Mouse (Mus musculus) ES-E14 (cell line): ENCODE measurements around the gene Bst1. TPM values are rescaled to one million over a fixed set of nuclear protein-coding genes. Genes with fewer than 3 reads are reported as not detected.

Experiments used
- DNase-seq: peaks from one replicate; pipeline ENCODE4 v3.0.0-alpha.2; 2013; ENCODE audit warnings: low read depth, low spot score
- H3K27ac ChIP-seq: 2 replicates; pipeline ENCODE4 v1.5.1; 2012; ENCODE audit warnings: low read depth, mild to moderate bottlenecking, low read length, moderate library complexity, mixed read lengths; ENCODE audit not compliant: poor library complexity, insufficient read depth, severe bottlenecking
- H3K36me3 ChIP-seq: 2 replicates; pipeline ENCODE4 v1.6.1; 2012; ENCODE audit warnings: mild to moderate bottlenecking, low read length, moderate library complexity, mixed read lengths; ENCODE audit not compliant: control insufficient read depth, poor library complexity, insufficient read depth, severe bottlenecking
- H3K4me1 ChIP-seq, 2 experiments: fragments of 150-350 bp in 1 of 2; sonication (generic) in 1 of 2; 2 replicates each; pipeline ENCODE4 v1.6.1; 2012; ENCODE audit warnings: low read length in 2 of 2, mild to moderate bottlenecking in 1 of 2, mixed read lengths in 1 of 2; ENCODE audit not compliant: control insufficient read depth in 2 of 2, insufficient read depth in 2 of 2, poor library complexity in 1 of 2
- H3K4me3 ChIP-seq, 2 experiments: fragments of 150-350 bp in 1 of 2; sonication (generic) in 1 of 2; 2 replicates each; pipeline ENCODE4 v1.5.1; 2012; ENCODE audit warnings: low read length in 2 of 2, low read depth in 1 of 2, mild to moderate bottlenecking in 1 of 2, mixed read lengths in 1 of 2; ENCODE audit not compliant: insufficient read depth in 1 of 2, poor library complexity in 1 of 2, severe bottlenecking in 1 of 2
- H3K9ac ChIP-seq: 2 replicates; pipeline ENCODE4 v1.6.1; 2012; ENCODE audit warnings: low read depth, mild to moderate bottlenecking, low read length, mixed read lengths; ENCODE audit not compliant: poor library complexity, insufficient read depth, severe bottlenecking
- H3K9me3 ChIP-seq: fragments of 150-350 bp; sonication (generic); 2 replicates; pipeline ENCODE4 v1.6.1; 2012; ENCODE audit warnings: low read depth, mild to moderate bottlenecking, low read length; ENCODE audit not compliant: control insufficient read depth, insufficient read depth
- CHD2 ChIP-seq: IDR thresholded peaks from 2 replicates; pipeline ENCODE4 v1.6.1; 2014; ENCODE audit warnings: mild to moderate bottlenecking, low read depth, low read length, inconsistent platforms
- HCFC1 ChIP-seq: IDR thresholded peaks from 2 replicates; pipeline ENCODE4 v1.6.1; 2012; ENCODE audit warnings: low read length, inconsistent platforms, borderline replicate concordance; ENCODE audit not compliant: insufficient read depth
- MAFK ChIP-seq: IDR thresholded peaks from 2 replicates; pipeline ENCODE4 v1.6.1; 2014; ENCODE audit warnings: mild to moderate bottlenecking, low read depth, low read length, inconsistent platforms; ENCODE audit not compliant: insufficient read depth
- ZC3H11A ChIP-seq: IDR thresholded peaks from 2 replicates; pipeline ENCODE4 v1.6.1; 2012; ENCODE audit warnings: low read depth, mild to moderate bottlenecking, inconsistent platforms, low read length, borderline replicate concordance
- ZNF384 ChIP-seq: IDR thresholded peaks from 2 replicates; pipeline ENCODE4 v1.6.1; 2012; ENCODE audit warnings: low read depth, low read length, inconsistent platforms
- in situ Hi-C, 2 experiments: fragments of 600-800 bp; cut with MboI; formaldehyde crosslinking; loops; one replicate each; pipeline ENCODE4 v1.15.1; 2025; ENCODE audit warnings: low sequenced_read_pairs in 2 of 2, inconsistent platforms in 1 of 2; ENCODE audit not compliant: unreplicated experiment in 2 of 2
- total RNA-seq: library from RNA; depleted of rRNA; stranded (reverse); fragments of 300-350 nt; gene quantifications from 2 replicates; pipeline ENCODE4 v1.2.3, GENCODE M21; 2012

The Bst1 gene
- total RNA-seq, 1 experiment: 1.1 TPM

DNA sequence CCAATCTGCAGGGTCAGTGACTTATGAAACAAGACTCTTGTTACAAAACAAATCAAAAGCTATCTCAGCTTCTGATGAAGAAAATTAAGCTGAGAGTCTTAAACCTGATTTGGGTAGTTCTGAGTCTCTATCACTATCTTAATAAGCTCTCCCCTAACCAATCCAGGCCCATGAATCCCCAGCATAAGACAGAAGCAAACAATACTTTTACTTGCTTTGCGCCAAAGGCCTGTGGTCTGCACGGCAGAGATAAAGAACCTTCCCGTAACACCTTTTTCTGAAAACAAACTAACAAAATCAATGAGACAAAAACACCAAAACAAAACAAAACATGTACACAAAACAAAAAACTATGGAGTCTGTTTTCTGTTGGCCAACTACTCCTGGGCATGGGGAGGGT lies 40.1 kb upstream of the Bst1 start:
- H3K9ac ChIP-seq: no peak overlapping the region
- no peak overlapping the region for H3K27ac ChIP-seq
- no peaks in the 10 kb centered on the region for H3K9me3 ChIP-seq
- H3K4me3 ChIP-seq: no peak overlapping the region
- TF ChIP-seq MAFK (no peak), ZNF384 (no peak), CHD2 (no peak), HCFC1 (no peak), ZC3H11A (no peak)
- H3K4me1 ChIP-seq: peaks cover 2 to 6% of the 10 kb centered on the region in 2 experiments; a peak in 2 of 4 replicates
- DNase-seq: no peak
- H3K36me3 ChIP-seq: no peaks in the 10 kb centered on the region
- in situ Hi-C loops: no loop called here

DNA sequence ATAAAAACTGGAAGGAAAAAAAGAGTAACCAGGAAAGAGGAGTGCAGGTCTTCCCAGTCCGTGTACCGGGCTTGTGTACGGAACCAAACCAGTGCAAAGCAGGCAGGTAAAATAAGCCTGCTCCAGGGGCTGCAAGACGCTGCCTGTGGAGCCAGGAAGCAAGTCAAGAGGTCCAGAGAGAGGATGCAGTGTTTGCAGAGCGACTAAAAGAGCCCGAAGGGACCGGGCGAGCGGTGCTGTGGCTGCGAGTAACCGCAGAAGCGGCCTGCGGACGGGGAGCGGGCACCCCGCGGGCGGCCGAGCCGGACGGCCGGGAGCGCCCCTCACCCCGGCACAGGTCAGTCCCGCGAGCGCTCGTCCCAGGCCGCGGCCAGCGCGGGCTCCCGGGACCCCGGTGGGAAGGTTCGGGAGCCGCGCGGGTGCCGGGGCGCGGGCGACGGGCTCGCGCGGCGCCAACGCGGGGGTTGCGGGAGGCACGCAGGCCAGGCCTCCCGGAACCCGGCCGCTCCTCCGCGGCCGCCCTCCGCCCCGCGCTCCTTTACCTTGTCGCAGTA lies 37.2 kb upstream of the Bst1 start:
- Histone ChIP-seq H3K4me1 (peaks cover 2 to 6% of the 10 kb centered on the region in 2 experiments; a peak in 2 of 4 replicates), H3K4me3 (peak overlapping the region; percentile 86 to 92), H3K27ac (peak overlapping the region; percentile 77), H3K9me3 (no peaks in the 10 kb centered on the region), H3K9ac (peak overlapping the region; percentile 95), H3K36me3 (no peaks in the 10 kb centered on the region)
- TF ChIP-seq ZNF384 (no peak), HCFC1 (no peak), CHD2 (no peak), MAFK (no peak), ZC3H11A (no peak)
- in situ Hi-C loops: no loop called here
- DNase-seq: no peak

DNA sequence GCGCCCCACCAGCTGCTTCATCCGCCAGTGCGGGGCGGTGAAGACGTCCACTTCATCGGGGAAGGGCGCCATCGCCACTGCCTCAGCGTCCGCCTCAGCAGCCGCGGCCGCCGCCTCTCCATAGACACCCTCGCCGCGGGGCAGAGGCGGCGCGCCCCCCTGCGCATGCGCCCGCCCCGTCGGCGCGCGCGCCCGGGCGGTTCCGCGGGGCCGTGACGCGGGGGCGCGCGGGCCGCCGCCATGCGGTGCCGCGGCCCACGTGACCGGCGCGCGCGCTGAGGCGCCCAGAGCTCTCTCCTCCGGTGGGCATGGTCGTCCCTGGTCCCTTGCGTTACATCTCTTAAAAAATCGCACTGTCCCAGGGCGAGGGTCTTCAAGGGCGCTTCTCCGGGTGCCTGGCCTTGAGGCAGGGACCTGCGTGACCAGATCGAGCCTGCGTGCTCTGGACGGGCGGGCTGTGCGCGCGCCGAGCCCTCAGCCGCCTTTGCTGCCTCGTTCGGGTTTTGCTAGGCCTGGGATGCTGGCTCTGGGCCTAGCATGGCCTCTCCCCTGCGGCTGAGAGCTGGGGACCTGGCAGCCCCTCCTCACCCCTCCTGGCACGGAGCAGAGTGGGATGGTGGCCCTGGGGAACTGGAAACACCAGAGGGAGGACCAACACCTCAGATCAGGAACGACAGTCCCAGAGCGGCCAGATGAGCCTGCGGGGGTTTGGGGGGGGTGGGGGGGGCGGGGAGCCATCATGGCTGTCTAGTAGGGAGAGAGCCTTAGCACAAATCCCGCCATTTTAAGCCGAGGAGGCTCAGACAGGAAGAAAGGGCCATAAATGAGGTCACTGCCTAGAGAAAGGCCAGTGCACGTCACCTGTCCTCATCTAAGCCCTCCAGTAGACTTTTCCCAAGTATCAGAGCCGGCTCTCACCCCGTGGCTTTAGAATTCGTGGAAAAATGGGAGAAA lies 36.4 kb upstream of the Bst1 start:
- peak overlapping the region; percentile 95 for H3K9ac ChIP-seq
- no peaks in the 10 kb centered on the region for H3K36me3 ChIP-seq
- H3K4me1 ChIP-seq: peaks cover 2 to 6% of the 10 kb centered on the region in 2 experiments; a peak in 2 of 4 replicates
- no peaks in the 10 kb centered on the region for H3K9me3 ChIP-seq
- H3K4me3 ChIP-seq: peak overlapping the region; percentile 90 to 92
- DNase-seq: peak; percentile 43
- TF ChIP-seq HCFC1 (peak; percentile 59; the same call in 1 of the 2 replicates), ZNF384 (no peak), ZC3H11A (no peak)
- in situ Hi-C loops: no loop called here
- peak overlapping the region; percentile 89 for H3K27ac ChIP-seq

DNA sequence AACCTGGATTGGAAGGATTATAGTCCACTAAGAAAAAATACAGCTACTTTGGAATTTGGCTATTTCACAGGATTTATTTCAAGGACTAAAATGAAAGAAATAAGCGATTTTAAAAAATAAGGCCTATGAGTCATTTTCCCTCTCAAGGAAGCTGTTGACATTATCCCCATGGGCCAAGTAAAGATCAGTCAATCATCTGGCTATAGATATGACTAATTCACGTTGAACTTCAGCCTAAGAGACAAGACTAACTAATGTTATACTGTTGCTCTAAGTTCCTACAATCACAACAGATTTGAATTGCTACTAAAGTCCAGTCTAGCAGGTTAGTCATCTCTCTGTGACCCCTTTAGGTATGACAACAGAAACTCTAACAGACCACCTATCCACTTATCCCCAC lies 34.7 kb upstream of the Bst1 start:
- no peak for DNase-seq

More for the DNA sequence above, 34.7 kb upstream of the Bst1 start:
- no peaks in the 10 kb centered on the region for H3K36me3 ChIP-seq
- no peak for TF ChIP-seq HCFC1
- no peak for TF ChIP-seq CHD2
- TF ChIP-seq ZC3H11A: no peak
- TF ChIP-seq ZNF384: no peak
- TF ChIP-seq MAFK: no peak
- H3K9me3 ChIP-seq: no peaks in the 10 kb centered on the region
- H3K4me3 ChIP-seq: no peak overlapping the region
- peaks cover 2 to 6% of the 10 kb centered on the region in 2 experiments; a peak in 2 of 4 replicates for H3K4me1 ChIP-seq
- no peak overlapping the region for H3K27ac ChIP-seq
- in situ Hi-C loops: no loop called here
- H3K9ac ChIP-seq: no peak overlapping the region
